Mouse (Mus musculus) neural tube, embryonic 15.5 days (tissue): ENCODE results near the gene Cxcl15. TPM values are rescaled to one million over a fixed set of nuclear protein-coding genes. Genes with fewer than 3 reads are reported as not detected.
"Not testable (repeated sequence)": the region's sequence is repeated elsewhere in the genome, so short reads cannot be mapped to it uniquely, and the experiment has no call there.

Source experiments
- ATAC-seq: fragments of 200-750 bp; cut with Nextera tagmentation; 2 replicates; pipeline ENCODE4 v1.8.0; 2017; ENCODE audit warnings: mild to moderate bottlenecking, moderate TSS enrichment, moderate library complexity; ENCODE audit not compliant: low FRiP score
- H3K27ac ChIP-seq: fragments of 300-500 bp; sonication (generic); replicated peaks from 2 replicates; pipeline ENCODE4 v1.5.1; 2015; ENCODE audit warnings: mild to moderate bottlenecking, inconsistent platforms
- H3K27me3 ChIP-seq: fragments of 300-500 bp; sonication (generic); replicated peaks from 2 replicates; pipeline ENCODE4 v1.6.1; 2015; ENCODE audit warnings: inconsistent platforms
- H3K36me3 ChIP-seq: fragments of 300-500 bp; sonication (generic); 2 replicates; pipeline ENCODE4 v1.6.1; 2015; ENCODE audit warnings: inconsistent platforms
- H3K4me1 ChIP-seq: fragments of 300-500 bp; sonication (generic); 2 replicates; pipeline ENCODE4 v1.6.1; 2015; ENCODE audit warnings: inconsistent platforms
- H3K4me2 ChIP-seq: fragments of 300-500 bp; sonication (generic); 2 replicates; pipeline ENCODE4 v1.6.1; 2015; ENCODE audit warnings: inconsistent platforms, mild to moderate bottlenecking, moderate library complexity
- H3K4me3 ChIP-seq: fragments of 300-500 bp; sonication (generic); replicated peaks from 2 replicates; pipeline ENCODE4 v1.5.1; 2015; ENCODE audit warnings: mild to moderate bottlenecking, inconsistent platforms
- H3K9ac ChIP-seq: fragments of 300-500 bp; sonication (generic); replicated peaks from 2 replicates; pipeline ENCODE4 v1.6.1; 2015; ENCODE audit warnings: mild to moderate bottlenecking, inconsistent platforms
- H3K9me3 ChIP-seq: fragments of 300-500 bp; sonication (generic); replicated peaks from 2 replicates; pipeline ENCODE4 v1.6.1; 2016; ENCODE audit warnings: inconsistent platforms
- WGBS: fragments of 180-500 bp; shearing (Covaris S2); methylation state at CpG from one replicate; pipeline ENCODE4 v1.1.7; 2015; ENCODE audit warnings: mixed read lengths; 5-methylcytosine and 5-hydroxymethylcytosine counted together
- microRNA-seq: library from miRNA; unstranded; fragments of <30 nt; microRNA quantifications from one replicate; pipeline ENCODE4, GENCODE M21; 2017
- polyA plus RNA-seq: library from polyadenylated mRNA; unstranded; fragments of >200 nt; fragmentation: Nextera tagmentation; extraction: Ambion mirVana; gene quantifications from 2 replicates; pipeline ENCODE4 v1.2.1, GENCODE M21; 2015

Gene Cxcl15
- polyA plus RNA-seq, 1 experiment from 2014 or later = not detected

GRCm38 (mm10) chr5:90851391-90851790, 57.1 kb downstream of the Cxcl15 start:
- not testable (repeated sequence) for H3K27ac ChIP-seq, H3K36me3 ChIP-seq, H3K4me3 ChIP-seq, H3K9me3 ChIP-seq, H3K9ac ChIP-seq, H3K4me1 ChIP-seq, H3K4me2 ChIP-seq, ATAC-seq, H3K27me3 ChIP-seq
- WGBS = 93% methylated on average over 11 of the region's 11 CpGs

Small RNAs within 50 kb of the gene (microRNA-seq; reads per million reads assigned to microRNA genes)
- not detected for gene Gm24322

Other genes with a start within 250 kb of the Cxcl15 start
- 0.09 and 0.10 TPM in 2 replicates for gene 5830473C10Rik, start 233.4 kb upstream of the Cxcl15 start, polyA plus RNA-seq
- 3.1 and 5.6 TPM in 2 replicates for gene Rassf6, start 153.9 kb upstream of the Cxcl15 start, polyA plus RNA-seq
- 0.27 and 0.77 TPM in 2 replicates for gene Cxcl5, start 35.2 kb upstream of the Cxcl15 start, polyA plus RNA-seq
- 0.95 and 1.2 TPM in 2 replicates for gene Ppbp, start 26.0 kb upstream of the Cxcl15 start, polyA plus RNA-seq
- gene Pf4, start 22.1 kb upstream of the Cxcl15 start, polyA plus RNA-seq = 41.2 and 43.8 TPM in 2 replicates
- gene Cxcl3, start 8.4 kb upstream of the Cxcl15 start, polyA plus RNA-seq = 0.18 and 0.20 TPM in 2 replicates
- gene Cxcl1, start 96.7 kb downstream of the Cxcl15 start, polyA plus RNA-seq = 0.27 and 0.63 TPM in 2 replicates
- not detected in 2 replicates for gene Cxcl2, start 109.3 kb downstream of the Cxcl15 start, polyA plus RNA-seq
- 76.4 and 86.6 TPM in 2 replicates for gene Mthfd2l, start 136.6 kb downstream of the Cxcl15 start, polyA plus RNA-seq
- not detected in 2 replicates for gene Epgn, start 232.9 kb downstream of the Cxcl15 start, polyA plus RNA-seq